ENCODE assay signal across 28 mouse cellular contexts in the genomic region with DNA sequence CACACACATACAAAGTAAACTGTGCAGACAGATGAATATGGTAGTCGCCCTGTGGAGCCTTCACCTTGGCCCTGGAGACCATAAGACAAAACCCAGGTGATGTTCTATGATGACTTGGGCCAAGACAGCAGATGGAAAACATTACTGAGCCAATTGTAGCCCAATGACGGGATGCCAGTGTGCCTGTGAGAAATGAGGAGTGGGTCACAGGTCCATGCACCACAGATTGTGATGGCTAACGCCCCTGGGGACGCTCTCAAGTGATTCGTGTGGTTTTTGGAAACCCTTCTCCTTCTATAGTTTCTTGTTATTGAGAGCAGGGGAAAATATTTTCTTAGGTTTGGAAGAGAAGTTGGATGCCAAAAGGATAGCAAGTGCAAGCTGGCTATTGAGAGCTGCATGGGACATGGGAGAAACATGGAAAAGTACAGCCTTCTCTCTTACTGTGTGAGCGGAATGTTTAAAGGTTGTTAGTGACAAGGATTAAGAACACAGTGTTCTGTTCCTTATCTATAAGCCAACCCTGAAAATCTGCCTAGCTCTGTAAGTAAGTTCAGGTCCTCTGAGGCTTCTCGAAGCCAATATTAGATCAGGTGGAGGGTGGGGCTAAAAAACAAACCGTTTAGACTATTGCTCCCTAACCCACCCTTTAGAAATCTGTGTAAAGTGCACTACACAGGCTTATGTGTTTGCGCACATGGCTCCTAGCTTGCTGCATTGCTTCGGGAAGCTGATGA.
DNase-seq lines count a peak whose midpoint lies in the region; ATAC-seq and TF ChIP-seq lines count a peak whose summit lies in the region.
"Had no signal": no experiment of that assay in that cellular context is flagged by ENCODE, and none has a peak within 500 bp of the region (broad histone marks: within the 10 kb centered on the region; RNA-seq: fewer than 3 reads in every experiment).

No protein-coding gene starts in this region.

- H3K4me2 ChIP-seq in heart, embryonic 11.5 days: no peak overlapping the region
- no peak overlapping the region for H3K4me2 ChIP-seq in midbrain, embryonic 16.5 days (ENCODE audit: low read length)
- H3K4me2 ChIP-seq: embryonic facial prominence, embryonic 15.5 days; forebrain, embryonic 13.5 days; limb, embryonic 15.5 days; lung, embryonic 14.5 days; neural tube, embryonic 15.5 days; stomach, embryonic 15.5 days had no signal

- H3K27me3 ChIP-seq in heart, embryonic 11.5 days (ENCODE audit: control insufficient read depth, insufficient read depth, low read length): no peaks in the 10 kb centered on the region
- no peaks in the 10 kb centered on the region for H3K27me3 ChIP-seq in testis, adult 2 months (ENCODE audit: control insufficient read depth, insufficient read depth, low read length)
- H3K27me3 ChIP-seq in midbrain, embryonic 16.5 days (ENCODE audit: control insufficient read depth, insufficient read depth, low read depth, low read length): no peaks in the 10 kb centered on the region
- H3K27me3 ChIP-seq: embryonic facial prominence, embryonic 15.5 days; forebrain, embryonic 13.5 days; limb, embryonic 15.5 days; neural tube, embryonic 15.5 days; stomach, embryonic 15.5 days had no signal

- no peak overlapping the region for H3K4me3 ChIP-seq in heart, embryonic 11.5 days (ENCODE audit: low read depth, low read length)
- H3K4me3 ChIP-seq in testis, adult 2 months (ENCODE audit: control insufficient read depth, low read depth, low read length): no peak overlapping the region
- H3K4me3 ChIP-seq in midbrain, embryonic 16.5 days (ENCODE audit: low read depth, low read length): no peak overlapping the region
- H3K4me3 ChIP-seq: embryonic facial prominence, embryonic 10.5 days; embryonic facial prominence, embryonic 15.5 days; forebrain, embryonic 13.5 days; layer of hippocampus, adult 2 months; limb, embryonic 15.5 days; neural tube, embryonic 15.5 days; stomach, embryonic 15.5 days had no signal

- ATAC-seq in cerebellum, adult (ENCODE audit: insufficient number of reproducible peaks, low FRiP score, low TSS enrichment): no peak
- ATAC-seq in heart, embryonic 11.5 days (replicated peaks; ENCODE audit: insufficient number of reproducible peaks, low FRiP score, low TSS enrichment): no peak
- no peak for ATAC-seq in midbrain, embryonic 16.5 days
- ATAC-seq: forebrain, embryonic 13.5 days; hindbrain, embryonic 16.5 days had no signal

- no peaks in the 10 kb centered on the region for H3K36me3 ChIP-seq in heart, embryonic 11.5 days (ENCODE audit: control insufficient read depth, insufficient read depth, low read length)
- H3K36me3 ChIP-seq in testis, adult 2 months (ENCODE audit: control insufficient read depth, insufficient read depth, low read length): no peaks in the 10 kb centered on the region
- no peaks in the 10 kb centered on the region for H3K36me3 ChIP-seq in midbrain, embryonic 16.5 days (ENCODE audit: control insufficient read depth, insufficient read depth, low read length)
- H3K36me3 ChIP-seq: embryonic facial prominence, embryonic 10.5 days; embryonic facial prominence, embryonic 15.5 days; G1E; limb, embryonic 15.5 days; neural tube, embryonic 15.5 days; stomach, embryonic 15.5 days had no signal

- no peaks in the 10 kb centered on the region for H3K9me3 ChIP-seq in heart, embryonic 11.5 days (replicated peaks; ENCODE audit: control insufficient read depth, low read length)
- H3K9me3 ChIP-seq in midbrain, embryonic 16.5 days (replicated peaks; ENCODE audit: control insufficient read depth, low read length, poor library complexity, severe bottlenecking): no peaks in the 10 kb centered on the region
- H3K9me3 ChIP-seq: embryonic facial prominence, embryonic 10.5 days; embryonic facial prominence, embryonic 15.5 days; forebrain, embryonic 13.5 days; G1E; limb, embryonic 15.5 days; neural tube, embryonic 15.5 days; stomach, embryonic 15.5 days had no signal

- 69% methylated on average over 10 of the region's 10 CpGs for WGBS in heart, embryonic 11.5 days (ENCODE audit: insufficient replicate concordance)
- 90% methylated on average over 10 of the region's 10 CpGs for whole genome bisulfite sequencing in midbrain, embryonic 16.5 days

- DNase-seq in cerebellum, postnatal 10 days: peak; percentile 34 to 44
- DNase-seq in heart, adult 11 months: peak; percentile 91
- DNase-seq in testis, postnatal 10 days (ENCODE audit: low spot score): no peak
- DNase-seq: adrenal gland, postnatal 10 days; cerebellum, adult 11-12 months; kidney, adult 2 months; kidney, postnatal 36 days; left cerebral cortex, postnatal 4 days; lung, embryonic 14.5 days; lung, postnatal 14 days; midbrain, embryonic 14.5 days; retina, postnatal 1 day; right cerebral cortex, postnatal 14 days; thymus, postnatal 4 days had no signal

- peaks cover 4% of the 10 kb centered on the region; the same call in 1 of the 2 replicates for H3K4me1 ChIP-seq in heart, embryonic 11.5 days (ENCODE audit: control insufficient read depth, insufficient read depth, low read length)
- H3K4me1 ChIP-seq in testis, adult 2 months (ENCODE audit: control insufficient read depth, insufficient read depth, low read length): no peaks in the 10 kb centered on the region
- no peaks in the 10 kb centered on the region for H3K4me1 ChIP-seq in midbrain, embryonic 16.5 days (ENCODE audit: control insufficient read depth, insufficient read depth, low read length)
- H3K4me1 ChIP-seq: embryonic facial prominence, embryonic 15.5 days; forebrain, embryonic 13.5 days; neural tube, embryonic 15.5 days; stomach, embryonic 15.5 days had no signal

- no peak overlapping the region for H3K9ac ChIP-seq in heart, embryonic 11.5 days (ENCODE audit: low read depth, low read length)
- no peak overlapping the region for H3K9ac ChIP-seq in midbrain, embryonic 16.5 days (ENCODE audit: low read depth, low read length)
- H3K9ac ChIP-seq: embryonic facial prominence, embryonic 15.5 days; forebrain, embryonic 13.5 days; limb, embryonic 15.5 days; liver, embryonic 14.5 days; lung, embryonic 14.5 days; neural tube, embryonic 15.5 days; stomach, embryonic 15.5 days had no signal

- no peak for TF ChIP-seq POLR2A in testis, adult 2 months (IDR thresholded peaks at IDR 0.05; ENCODE audit: control insufficient read depth, low read depth, low read length)

- no peak for TF ChIP-seq CTCF in testis, adult 2 months (IDR thresholded peaks at IDR 0.05; ENCODE audit: control insufficient read depth, insufficient read depth, insufficient replicate concordance, low read depth, low read length)

- H3K27ac ChIP-seq in heart, embryonic 11.5 days (ENCODE audit: low read depth, low read length): no peak overlapping the region
- H3K27ac ChIP-seq in testis, adult 2 months (ENCODE audit: control insufficient read depth, insufficient read depth, low read depth, low read length): peak overlapping the region; percentile 62
- H3K27ac ChIP-seq in midbrain, embryonic 16.5 days (ENCODE audit: low read length): no peak overlapping the region
- H3K27ac ChIP-seq: embryonic facial prominence, embryonic 10.5 days; embryonic facial prominence, embryonic 15.5 days; forebrain, embryonic 13.5 days; layer of hippocampus, adult 2 months; limb, embryonic 15.5 days; liver, embryonic 14.5 days; neural tube, embryonic 15.5 days; stomach, embryonic 15.5 days had no signal
